Mouse (Mus musculus) spleen, adult 2 months (tissue): ENCODE results near the gene Nars2.

Experiments used
- CTCF ChIP-seq: fragments of 200-500 bp; IDR thresholded peaks from 2 replicates; pipeline ENCODE4 v1.5.1; 2011; ENCODE audit warnings: mild to moderate bottlenecking, inconsistent platforms; ENCODE audit not compliant: insufficient read depth, insufficient read length, insufficient replicate concordance; ENCODE audit errors: extremely low read depth
- POLR2A ChIP-seq: fragments of 200-500 bp; IDR thresholded peaks from 2 replicates; pipeline ENCODE4 v1.6.1; 2011; ENCODE audit warnings: low read depth, low read length, inconsistent platforms

GRCm38 (mm10) chr7:97081959-97082218 lies 130.6 kb downstream of the Nars2 start:
- TF ChIP-seq CTCF (no peak), POLR2A (no peak)
